Mouse (Mus musculus): ENCODE results near the gene Myct1. TPM values are rescaled to one million over a fixed set of nuclear protein-coding genes. Genes with fewer than 3 reads are reported as not detected.

Myct1 gene
- polyA plus RNA-seq, 1 experiment from 2014 or later, result 5.2 TPM

DNA sequence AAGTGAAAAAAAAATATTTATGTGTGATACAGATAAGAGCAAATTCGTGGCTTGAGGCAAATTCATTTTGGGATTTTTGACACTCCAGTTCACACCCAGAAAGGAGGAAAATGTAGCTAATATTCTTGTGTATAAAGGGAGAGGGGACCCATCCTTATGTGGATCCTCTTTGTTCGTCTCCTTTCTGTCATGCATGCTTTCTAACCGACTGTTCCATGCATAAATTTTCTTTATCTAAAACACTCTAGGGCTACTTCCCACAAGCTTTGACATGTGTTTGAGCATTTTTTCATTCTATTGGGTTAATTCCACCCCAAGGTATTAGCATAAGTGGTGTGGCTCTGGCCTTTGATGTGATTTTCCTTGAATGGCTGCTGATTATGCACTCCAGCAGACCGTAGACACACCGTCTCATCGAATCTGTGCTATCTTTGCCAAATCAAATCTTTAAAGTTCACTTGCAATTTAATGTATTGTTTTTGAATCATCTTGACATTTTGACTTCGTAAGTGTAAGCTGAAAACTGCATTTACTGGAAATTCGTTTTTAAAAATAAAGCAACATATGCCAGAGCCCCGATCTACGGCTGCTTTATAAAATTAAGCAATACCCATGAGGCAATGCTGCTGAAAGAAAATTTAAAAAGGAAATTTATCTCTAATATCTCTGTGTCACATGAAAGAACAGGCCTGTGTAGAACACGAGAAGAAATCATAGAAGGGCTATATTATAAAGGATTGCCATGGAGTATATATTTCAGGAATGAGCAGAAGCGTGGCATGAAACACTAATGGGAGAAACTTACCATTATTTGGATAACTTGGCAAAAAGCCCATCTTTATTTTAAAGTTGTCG lies 21.8 kb downstream of the Myct1 start:
- ATAC-seq (ENCODE audit: extremely low read depth, insufficient number of reproducible peaks, low FRiP score, low TSS enrichment), result no peak
- no peak overlapping the region for H3K9ac ChIP-seq
- no peak overlapping the region for H3K4me2 ChIP-seq
- 73% methylated on average over 13 of the region's 13 CpGs for WGBS
- no peaks in the 10 kb centered on the region for H3K9me3 ChIP-seq
- H3K27ac ChIP-seq (replicated peaks), result no peak overlapping the region
- H3K4me3 ChIP-seq, result no peak overlapping the region
- H3K27me3 ChIP-seq (replicated peaks), result no peaks in the 10 kb centered on the region
- no peaks in the 10 kb centered on the region for H3K36me3 ChIP-seq
- no peaks in the 10 kb centered on the region for H3K4me1 ChIP-seq

DNA sequence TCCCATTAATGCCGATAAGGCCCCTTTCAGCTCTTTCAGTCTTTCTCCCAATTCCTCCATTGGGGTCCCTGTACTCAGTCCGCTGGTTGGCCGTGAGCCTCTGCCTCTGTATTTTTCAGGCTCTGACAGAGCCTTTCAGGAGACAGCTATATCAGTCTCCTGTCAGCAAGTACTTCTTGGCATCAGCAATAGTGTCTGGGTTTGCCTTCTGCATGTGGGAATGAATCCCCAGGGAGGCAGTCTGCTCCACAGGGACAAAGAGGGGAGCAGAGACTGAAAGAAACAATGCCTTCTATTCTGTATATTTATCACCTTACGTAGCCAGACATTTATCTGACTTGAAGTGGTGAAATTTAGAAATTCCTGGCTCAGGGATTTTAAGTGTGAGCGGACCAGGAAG lies 32.7 kb downstream of the Myct1 start:
- Histone ChIP-seq H3K27me3 (replicated peaks) (no peaks in the 10 kb centered on the region), H3K9me3 (peaks cover 5% of the 10 kb centered on the region; the same call in 1 of the 2 replicates), H3K27ac (replicated peaks) (no peak overlapping the region), H3K4me1 (peaks cover 12% of the 10 kb centered on the region), H3K9ac (no peak overlapping the region), H3K4me2 (peak overlapping the region; percentile 31), H3K36me3 (no peaks in the 10 kb centered on the region), H3K4me3 (no peak overlapping the region)
- WGBS, result 20% methylated on average over 5 of the region's 5 CpGs
- ATAC-seq (ENCODE audit: extremely low read depth, insufficient number of reproducible peaks, low FRiP score, low TSS enrichment), result no peak

- H3K9ac ChIP-seq, result no peak overlapping the region
- WGBS, result 51% methylated on average over 4 of the region's 4 CpGs
- H3K4me2 ChIP-seq, result no peak overlapping the region
- no peak overlapping the region for H3K4me3 ChIP-seq
- no peak overlapping the region for H3K27ac ChIP-seq (replicated peaks)
- no peaks in the 10 kb centered on the region for H3K36me3 ChIP-seq
- peaks cover 5% of the 10 kb centered on the region; the same call in 1 of the 2 replicates for H3K9me3 ChIP-seq
- ATAC-seq (ENCODE audit: extremely low read depth, insufficient number of reproducible peaks, low FRiP score, low TSS enrichment), result no peak
- no peaks in the 10 kb centered on the region for H3K4me1 ChIP-seq
- H3K27me3 ChIP-seq (replicated peaks), result no peaks in the 10 kb centered on the region; the same call in 1 of the 2 replicates
Observed at GRCm38 (mm10) chr10:5633672-5634200, 40.2 kb downstream of the Myct1 start.

GRCm38 (mm10) chr10:5634336-5634735 lies 40.8 kb downstream of the Myct1 start:
- no peak for ATAC-seq (ENCODE audit: extremely low read depth, insufficient number of reproducible peaks, low FRiP score, low TSS enrichment)
- H3K27me3 ChIP-seq (replicated peaks), result no peaks in the 10 kb centered on the region; the same call in 1 of the 2 replicates
- no peak overlapping the region for H3K27ac ChIP-seq (replicated peaks)
- no peaks in the 10 kb centered on the region for H3K36me3 ChIP-seq
- no peak overlapping the region for H3K9ac ChIP-seq
- H3K4me1 ChIP-seq, result no peaks in the 10 kb centered on the region
- no peaks in the 10 kb centered on the region for H3K9me3 ChIP-seq
- WGBS, result 12% methylated on average over 1 of the region's 1 CpGs
- no peak overlapping the region for H3K4me2 ChIP-seq
- no peak overlapping the region for H3K4me3 ChIP-seq

GRCm38 (mm10) chr10:5637322-5637721 lies 43.7 kb downstream of the Myct1 start:
- Histone ChIP-seq H3K9ac (no peak overlapping the region), H3K4me2 (no peak overlapping the region), H3K27ac (replicated peaks) (no peak overlapping the region), H3K27me3 (replicated peaks) (no peaks in the 10 kb centered on the region; the same call in 1 of the 2 replicates), H3K4me3 (no peak overlapping the region), H3K36me3 (no peaks in the 10 kb centered on the region), H3K4me1 (no peaks in the 10 kb centered on the region), H3K9me3 (no peaks in the 10 kb centered on the region)
- 68% methylated on average over 4 of the region's 4 CpGs for WGBS
- no peak for ATAC-seq (ENCODE audit: extremely low read depth, insufficient number of reproducible peaks, low FRiP score, low TSS enrichment)

DNA sequence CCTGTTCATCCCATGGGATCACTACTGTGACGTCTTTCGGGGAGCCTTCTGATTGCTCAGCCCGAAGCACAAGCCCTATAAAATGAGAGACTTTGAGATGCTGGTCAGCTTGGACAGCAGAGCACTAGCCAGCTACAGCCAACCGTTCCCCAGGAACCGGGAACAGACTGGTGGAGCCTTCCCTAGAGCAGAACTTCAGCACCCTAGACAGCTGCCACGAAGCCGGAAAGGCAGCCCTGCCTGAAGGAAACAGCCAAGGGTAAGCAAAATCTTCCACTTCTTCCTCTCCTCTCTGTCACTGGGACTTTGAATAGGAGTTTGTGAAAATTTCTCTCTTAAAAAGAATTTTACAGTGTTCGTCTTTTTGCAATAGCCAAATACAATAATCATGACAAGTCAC lies 45.5 kb downstream of the Myct1 start, which contains the start of gene Vip:
Gene Vip, plus strand, starts transcription at position 107 of the 400 bp plus-strand sequence.
- Histone ChIP-seq H3K4me2 (no peak within 1 kb of the TSS), H3K4me1 (no peaks in the 10 kb centered on the region), H3K9ac (no peak within 1 kb of the TSS), H3K4me3 (no peak within 1 kb of the TSS), H3K27me3 (replicated peaks) (no peaks in the 10 kb centered on the region; the same call in 1 of the 2 replicates), H3K9me3 (no peaks in the 10 kb centered on the region), H3K36me3 (no peaks in the 10 kb centered on the region), H3K27ac (replicated peaks) (no peak within 1 kb of the TSS)
- ATAC-seq (ENCODE audit: extremely low read depth, insufficient number of reproducible peaks, low FRiP score, low TSS enrichment), result no peak
- 22% methylated on average over 8 of the region's 8 CpGs for WGBS

Other genes with a start within 250 kb of the Myct1 start
- 14.6 and 17.6 TPM in 2 replicates for gene Syne1, start 42.3 kb upstream of the Myct1 start, polyA plus RNA-seq (2015; fragmentation: Nextera tagmentation; extraction: Ambion mirVana)
- gene Vip, start 45.4 kb downstream of the Myct1 start, polyA plus RNA-seq (2015; fragmentation: Nextera tagmentation; extraction: Ambion mirVana), result not detected in 2 replicates
- 46.6 and 48.7 TPM in 2 replicates for gene Fbxo5, start 211.8 kb downstream of the Myct1 start, polyA plus RNA-seq (2015; fragmentation: Nextera tagmentation; extraction: Ambion mirVana)
- 10.3 and 11.3 TPM in 2 replicates for gene Mtrf1l, start 230.1 kb downstream of the Myct1 start, polyA plus RNA-seq (2015; fragmentation: Nextera tagmentation; extraction: Ambion mirVana)

All from heart, embryonic 13.5 days (tissue).